Mouse (Mus musculus) heart, postnatal 0 days (tissue): ENCODE measurements at regions not wholly inside any gene's neighbourhood (a gene's known extent, or its start where the extent isn't known, plus 50 kb on each side); places are given as distances from the start of the nearest gene placed in this dataset.

Experiments
- CTCF ChIP-seq: IDR thresholded peaks from 2 replicates; pipeline ENCODE4 v1.5.1; 2016; ENCODE audit warnings: antibody characterized with exemption, control low read depth, low read depth
- EP300 ChIP-seq: IDR thresholded peaks from 2 replicates; pipeline ENCODE4 v1.6.1; 2016; ENCODE audit warnings: antibody characterized with exemption, low read depth

DNA sequence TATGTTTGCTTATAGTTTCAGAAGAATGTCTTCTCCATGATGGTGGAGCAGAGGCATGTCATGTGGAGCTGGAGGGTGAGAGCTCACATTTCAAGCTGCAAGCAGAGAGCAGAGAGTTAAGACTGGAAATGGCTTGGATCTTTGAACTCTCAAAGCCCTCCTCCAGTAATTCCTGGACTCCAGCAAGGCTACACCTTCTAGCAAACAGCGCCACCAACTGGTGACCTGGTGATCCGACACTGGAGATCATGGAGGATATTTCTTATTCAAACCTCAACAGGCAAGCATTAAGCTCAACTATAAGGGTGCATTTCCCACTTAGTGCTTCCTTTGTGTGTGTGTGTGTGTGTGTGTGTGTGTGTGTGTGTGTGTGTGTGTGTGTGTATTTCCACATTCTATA lies 446.2 kb downstream of the Prr30 start:
- TF ChIP-seq CTCF = peak; percentile 47
- no peak for TF ChIP-seq EP300
